10 mouse cellular contexts compared by ENCODE assay signal in the genomic region with DNA sequence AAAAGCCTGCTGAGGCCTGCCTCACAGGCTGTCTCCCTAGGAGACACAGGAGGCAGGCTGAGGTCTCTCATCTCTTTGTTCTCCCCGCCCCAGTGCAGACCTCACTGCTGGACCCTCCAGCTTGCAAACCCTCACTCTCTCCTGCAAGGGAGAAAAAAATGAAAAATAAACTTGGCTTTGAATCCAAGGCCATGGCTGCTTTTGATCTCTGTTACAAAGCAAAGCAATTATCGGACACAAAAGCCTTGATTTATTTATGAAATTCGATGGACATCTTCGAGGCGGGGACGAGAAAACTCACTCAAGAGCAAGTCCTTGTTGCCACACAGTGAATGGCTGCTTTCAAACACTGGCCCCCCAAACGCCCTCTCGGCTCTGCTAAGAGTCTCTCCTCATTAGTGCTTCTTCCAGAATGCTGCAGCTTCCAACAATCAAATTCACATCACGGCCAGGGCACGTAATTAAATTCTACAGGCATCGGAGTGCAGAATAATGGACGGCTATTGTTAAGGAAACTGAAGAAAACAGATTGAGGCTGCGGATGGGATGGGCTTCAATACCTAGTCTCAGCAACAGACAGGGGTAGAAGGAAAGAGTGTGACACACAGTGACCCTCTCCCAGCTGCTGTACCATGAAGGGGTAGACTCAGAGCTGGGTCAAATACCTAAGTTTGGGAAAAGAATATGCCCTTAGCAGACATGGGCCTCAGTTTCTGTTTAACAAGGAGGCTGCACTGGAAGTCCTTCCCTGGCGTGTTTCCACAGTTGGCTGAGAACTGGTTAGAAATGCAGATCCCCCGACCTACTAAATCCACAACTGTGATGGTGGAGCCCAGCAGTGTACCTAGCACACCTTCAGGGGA.
A peak's percentile ranks its signal among the peaks of the same experiment; 100 is the strongest.
DNase-seq lines count a peak whose midpoint lies in the region; ATAC-seq and TF ChIP-seq lines count a peak whose summit lies in the region.
"Had no signal": no experiment of that assay in that cellular context is flagged by ENCODE, and none has a peak within 500 bp of the region (broad histone marks: within the 10 kb centered on the region; RNA-seq: fewer than 3 reads in every experiment).

No protein-coding gene starts in this region.

- no peak for TF ChIP-seq POLR2A in cerebellum, adult 2 months (IDR thresholded peaks at IDR 0.05; ENCODE audit: borderline replicate concordance, insufficient read depth, low read length)
- no peak for TF ChIP-seq POLR2A in cortical plate, adult 2 months (IDR thresholded peaks at IDR 0.05; ENCODE audit: extremely low read depth, insufficient read depth, low read length)

- TF ChIP-seq CTCF in cerebellum, adult 2 months (IDR thresholded peaks at IDR 0.05; ENCODE audit: borderline replicate concordance, insufficient read depth, low read depth, low read length): no peak
- no peak for TF ChIP-seq CTCF in cortical plate, adult 2 months (IDR thresholded peaks at IDR 0.05; ENCODE audit: extremely low read depth, insufficient read depth, low read length)

- 42% methylated on average over 15 of the region's 15 CpGs for WGBS in cerebellum, adult 2 months
- 22% methylated on average over 15 of the region's 15 CpGs for WGBS in hindbrain, embryonic 12.5 days
- 6% methylated on average over 15 of the region's 15 CpGs for WGBS in midbrain, embryonic 15.5 days

- peaks cover 7% of the 10 kb centered on the region for H3K36me3 ChIP-seq in hindbrain, embryonic 12.5 days
- H3K36me3 ChIP-seq in midbrain, embryonic 15.5 days (replicated peaks): no peaks in the 10 kb centered on the region
- H3K36me3 ChIP-seq: liver, embryonic 13.5 days had no signal

- peaks cover 24% of the 10 kb centered on the region for H3K4me1 ChIP-seq in cerebellum, adult 2 months (ENCODE audit: control insufficient read depth, insufficient read depth, low read length)
- H3K4me1 ChIP-seq in cortical plate, adult 2 months (ENCODE audit: control insufficient read depth, insufficient read depth, low read length): peaks cover 8% of the 10 kb centered on the region
- H3K4me1 ChIP-seq in hindbrain, embryonic 12.5 days: peaks cover 53% of the 10 kb centered on the region
- H3K4me1 ChIP-seq in midbrain, embryonic 15.5 days: peaks cover 56% of the 10 kb centered on the region
- H3K4me1 ChIP-seq: liver, embryonic 13.5 days had no signal

- peak overlapping the region; percentile 62 for H3K27ac ChIP-seq in cerebellum, adult 2 months (ENCODE audit: insufficient read depth, low read length)
- peak overlapping the region; percentile 66 for H3K27ac ChIP-seq in cortical plate, adult 2 months (ENCODE audit: insufficient read depth, low read length)
- H3K27ac ChIP-seq in hindbrain, embryonic 12.5 days: peak overlapping the region; percentile 95
- peak overlapping the region; percentile 88 for H3K27ac ChIP-seq in midbrain, embryonic 15.5 days
- H3K27ac ChIP-seq: liver, embryonic 13.5 days had no signal

- no peak for ATAC-seq in cerebellum, adult (ENCODE audit: insufficient number of reproducible peaks, low FRiP score, low TSS enrichment)
- ATAC-seq in hindbrain, embryonic 12.5 days (ENCODE audit: low FRiP score): peak; percentile 88
- peak; percentile 85 for ATAC-seq in midbrain, embryonic 15.5 days (replicated peaks)
- ATAC-seq: activated CD4-positive, CD25-positive, alpha-beta regulatory T cell, adult 4 months had no signal

- no peaks in the 10 kb centered on the region for H3K27me3 ChIP-seq in cerebellum, adult 2 months (ENCODE audit: control insufficient read depth, insufficient read depth, low read length)
- no peaks in the 10 kb centered on the region for H3K27me3 ChIP-seq in hindbrain, embryonic 12.5 days
- H3K27me3 ChIP-seq in midbrain, embryonic 15.5 days (replicated peaks): no peaks in the 10 kb centered on the region
- H3K27me3 ChIP-seq: liver, embryonic 13.5 days had no signal

- H3K9me3 ChIP-seq in hindbrain, embryonic 12.5 days (replicated peaks): no peaks in the 10 kb centered on the region; the same call in none of the 2 replicates
- H3K9me3 ChIP-seq in midbrain, embryonic 15.5 days: no peaks in the 10 kb centered on the region
- H3K9me3 ChIP-seq: liver, embryonic 13.5 days had no signal

- no peak overlapping the region for H3K4me3 ChIP-seq in cerebellum, adult 2 months (replicated peaks; ENCODE audit: insufficient read depth, low read depth, low read length)
- H3K4me3 ChIP-seq in cortical plate, adult 2 months (ENCODE audit: insufficient read depth, low read length): no peak overlapping the region
- H3K4me3 ChIP-seq in hindbrain, embryonic 12.5 days: no peak overlapping the region
- H3K4me3 ChIP-seq in midbrain, embryonic 15.5 days: no peak overlapping the region
- H3K4me3 ChIP-seq: liver, embryonic 13.5 days had no signal

- no peak for DNase-seq in cerebellum, adult 2 months
- no peak for DNase-seq in testis, postnatal 10 days (ENCODE audit: low spot score)
- DNase-seq in cerebellum, adult 8-10 months: no peak
- no peak for DNase-seq in cerebellum, postnatal 4 days (ENCODE audit: low spot score in 2 of 2)
- DNase-seq: liver, embryonic 13.5 days had no signal

- peak overlapping the region; percentile 13; the same call in 1 of the 2 replicates for H3K9ac ChIP-seq in hindbrain, embryonic 12.5 days
- peak overlapping the region; percentile 0; the same call in 1 of the 2 replicates for H3K9ac ChIP-seq in midbrain, embryonic 15.5 days
- H3K9ac ChIP-seq: liver, embryonic 13.5 days had no signal

- peak overlapping the region; percentile 15 for H3K4me2 ChIP-seq in hindbrain, embryonic 12.5 days (replicated peaks)
- peak overlapping the region; percentile 12; the same call in 1 of the 2 replicates for H3K4me2 ChIP-seq in midbrain, embryonic 15.5 days
- H3K4me2 ChIP-seq: liver, embryonic 13.5 days had no signal
